Mouse (Mus musculus) testis, adult 2 months (tissue): ENCODE measurements around the gene Adgra1. TPM values are rescaled to one million over a fixed set of nuclear protein-coding genes. Genes with fewer than 3 reads are reported as not detected.

Experiments
- H3K27ac ChIP-seq: fragments of 200-500 bp; 2 replicates; pipeline ENCODE4 v1.5.1; 2012; ENCODE audit warnings: low read depth, low read length; ENCODE audit not compliant: control insufficient read depth, insufficient read depth
- H3K27me3 ChIP-seq: fragments of 200-500 bp; 2 replicates; pipeline ENCODE4 v1.6.1; 2012; ENCODE audit warnings: mild to moderate bottlenecking, low read length, moderate library complexity; ENCODE audit not compliant: control insufficient read depth, insufficient read depth
- H3K36me3 ChIP-seq: fragments of 200-500 bp; 2 replicates; pipeline ENCODE4 v1.6.1; 2012; ENCODE audit warnings: mild to moderate bottlenecking, low read length; ENCODE audit not compliant: control insufficient read depth, insufficient read depth
- H3K4me1 ChIP-seq: fragments of 200-500 bp; 2 replicates; pipeline ENCODE4 v1.6.1; 2012; ENCODE audit warnings: low read length; ENCODE audit not compliant: control insufficient read depth, insufficient read depth
- H3K4me3 ChIP-seq: fragments of 200-500 bp; 2 replicates; pipeline ENCODE4 v1.5.1; 2012; ENCODE audit warnings: low read depth, mild to moderate bottlenecking, low read length, moderate library complexity, mixed read lengths; ENCODE audit not compliant: control insufficient read depth
- CTCF ChIP-seq: fragments of 200-500 bp; IDR thresholded peaks from 2 replicates; pipeline ENCODE4 v1.5.1; 2012; ENCODE audit warnings: low read depth, mild to moderate bottlenecking, inconsistent platforms, low read length, moderate library complexity; ENCODE audit not compliant: control insufficient read depth, insufficient read depth, insufficient replicate concordance
- POLR2A ChIP-seq: fragments of 200-500 bp; IDR thresholded peaks from 2 replicates; pipeline ENCODE4 v1.6.1; 2012; ENCODE audit warnings: low read depth, mild to moderate bottlenecking, inconsistent platforms, low read length, moderate library complexity; ENCODE audit not compliant: control insufficient read depth
- polyA plus RNA-seq: library from polyadenylated mRNA; depleted of rRNA; stranded (reverse); fragments of >200 nt; gene quantifications from 2 replicates; pipeline ENCODE4 v1.2.3, GENCODE M21; 2012

Gene Adgra1
- polyA plus RNA-seq, 1 experiment, result 0.43 TPM

DNA sequence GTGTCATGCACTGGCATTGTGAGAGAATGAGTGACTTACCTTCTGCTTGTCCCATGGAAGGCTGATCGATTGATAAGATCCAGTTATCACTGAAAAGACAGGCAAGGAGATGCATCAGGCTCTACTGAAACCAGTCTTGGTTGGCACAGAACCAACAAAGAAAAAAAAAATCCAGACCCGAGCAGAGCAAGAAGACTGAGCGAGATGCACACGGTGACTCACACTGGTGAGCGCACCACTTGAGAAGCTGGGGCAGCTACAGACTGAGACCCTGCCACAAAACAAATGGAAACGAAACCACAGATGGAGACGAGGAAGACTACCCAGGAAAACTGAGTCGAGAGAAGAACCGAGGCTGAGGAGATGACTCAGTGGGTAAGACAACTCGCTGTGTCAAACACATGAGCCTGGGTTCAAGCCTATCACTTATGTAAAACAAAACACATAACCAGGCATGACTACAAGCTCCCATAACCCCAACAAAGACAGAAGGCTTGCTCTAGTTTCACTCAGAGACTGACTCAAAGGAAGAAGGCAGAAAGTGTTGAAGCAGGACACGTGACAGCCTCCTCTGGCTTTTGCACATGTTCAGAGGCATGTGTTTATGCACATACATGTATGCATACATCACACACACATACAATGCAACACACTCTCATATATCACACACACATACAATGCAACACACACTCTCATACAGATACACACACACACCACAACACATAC, 6.6 kb downstream of the Adgra1 start:
- Histone ChIP-seq H3K4me3 (no peak overlapping the region), H3K27ac (no peak overlapping the region), H3K27me3 (no peaks in the 10 kb centered on the region), H3K4me1 (0 out of 2 replicates have a peak, but pooled peaks cover 2% of the 10 kb centered on the region), H3K36me3 (no peaks in the 10 kb centered on the region)
- TF ChIP-seq CTCF (no peak), POLR2A (no peak)

DNA sequence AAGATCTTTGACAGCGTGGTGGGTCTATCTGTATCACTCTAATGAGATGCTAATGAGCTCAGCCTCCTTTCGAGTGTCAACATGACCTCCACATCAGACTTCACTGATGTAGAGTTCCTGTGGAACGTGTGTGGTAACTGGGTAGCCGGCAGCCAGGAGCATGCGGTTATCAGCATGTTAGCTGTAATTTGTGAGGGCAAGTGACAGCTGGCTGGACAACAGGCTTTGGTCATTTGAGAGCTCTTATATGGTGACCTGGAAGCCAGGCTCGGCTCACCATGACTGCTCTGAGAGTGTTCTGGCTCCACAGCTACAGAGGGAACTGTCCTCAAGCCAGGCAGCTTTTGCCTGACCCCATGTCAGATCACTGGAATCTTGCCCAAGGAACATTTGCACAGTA, 8.4 kb downstream of the Adgra1 start:
- Histone ChIP-seq H3K36me3 (no peaks in the 10 kb centered on the region), H3K4me1 (0 out of 2 replicates have a peak, but pooled peaks cover 2% of the 10 kb centered on the region), H3K27ac (no peak overlapping the region), H3K27me3 (no peaks in the 10 kb centered on the region), H3K4me3 (no peak overlapping the region)
- no peak for TF ChIP-seq POLR2A
- TF ChIP-seq CTCF, result no peak

DNA sequence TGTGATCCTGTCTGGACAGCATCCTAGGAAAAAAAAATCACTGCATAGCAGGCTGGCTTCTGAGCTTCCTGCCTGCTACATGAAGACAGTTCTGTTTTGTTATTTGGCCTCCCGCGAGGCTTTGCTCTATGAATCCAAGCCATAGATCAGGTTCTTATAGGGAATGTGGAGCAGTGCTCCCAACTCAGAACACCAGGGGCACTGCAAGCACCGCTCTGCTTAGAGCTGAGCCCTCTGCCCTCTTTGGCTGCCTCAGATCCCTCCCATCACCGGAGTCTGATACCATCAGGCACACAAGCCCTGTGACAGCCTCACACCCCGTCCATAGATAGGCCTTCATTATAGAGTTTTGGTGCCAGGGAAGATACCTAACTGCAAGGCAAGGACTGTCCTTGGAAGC, 9.2 kb downstream of the Adgra1 start:
- Histone ChIP-seq H3K27me3 (no peaks in the 10 kb centered on the region), H3K4me1 (0 out of 2 replicates have a peak, but pooled peaks cover 2% of the 10 kb centered on the region), H3K36me3 (no peaks in the 10 kb centered on the region), H3K4me3 (no peak overlapping the region), H3K27ac (no peak overlapping the region)
- TF ChIP-seq POLR2A, result no peak
- 0 out of 2 replicates have a peak, but pooled peaks have one; percentile 10 for TF ChIP-seq CTCF

DNA sequence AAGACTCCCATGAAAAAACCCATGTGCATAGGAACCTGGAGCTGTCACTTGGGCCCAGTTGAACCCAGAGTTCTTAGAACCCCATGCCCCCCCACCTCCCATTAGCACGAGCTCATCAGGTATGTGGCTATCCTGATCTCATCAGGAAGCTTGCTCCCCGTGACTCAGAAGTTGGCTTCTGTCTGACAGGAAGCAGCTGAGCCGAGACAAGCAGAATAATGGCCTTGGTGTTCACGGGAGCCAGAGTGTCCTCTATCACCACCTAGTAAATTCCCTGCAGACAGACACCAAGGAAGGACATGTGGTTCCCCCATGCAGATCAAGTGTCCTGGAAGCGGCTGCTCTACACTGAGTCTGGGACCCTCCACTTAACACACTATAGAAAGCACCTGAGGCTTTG, 9.8 kb downstream of the Adgra1 start:
- Histone ChIP-seq H3K27ac (no peak overlapping the region), H3K4me1 (0 out of 2 replicates have a peak, but pooled peaks cover 2% of the 10 kb centered on the region), H3K4me3 (no peak overlapping the region), H3K36me3 (no peaks in the 10 kb centered on the region), H3K27me3 (no peaks in the 10 kb centered on the region)
- no peak for TF ChIP-seq CTCF

DNA sequence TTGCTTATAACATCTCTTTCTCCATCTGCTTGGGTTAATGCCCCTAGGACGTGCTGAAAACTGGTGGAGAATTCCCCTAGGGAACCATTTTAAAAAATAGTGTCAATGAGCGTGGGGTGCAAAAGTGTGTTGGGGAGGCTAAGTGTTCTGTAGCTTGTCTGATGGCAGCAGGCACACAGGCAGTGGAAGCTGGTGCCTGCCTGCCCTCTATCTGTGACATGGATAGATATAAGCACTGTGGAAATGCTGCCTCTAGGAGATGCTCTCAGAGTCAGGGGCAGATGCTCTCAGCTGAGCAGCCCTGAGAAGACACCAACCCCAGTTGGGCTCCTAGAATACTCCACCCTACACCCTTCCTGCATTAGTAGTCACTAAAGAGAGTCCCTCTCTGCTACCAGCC, 11.1 kb downstream of the Adgra1 start:
- Histone ChIP-seq H3K36me3 (no peaks in the 10 kb centered on the region), H3K27ac (no peak overlapping the region), H3K4me1 (0 out of 2 replicates have a peak, but pooled peaks cover 2% of the 10 kb centered on the region), H3K4me3 (no peak overlapping the region), H3K27me3 (no peaks in the 10 kb centered on the region)
- TF ChIP-seq POLR2A (no peak), CTCF (no peak)

DNA sequence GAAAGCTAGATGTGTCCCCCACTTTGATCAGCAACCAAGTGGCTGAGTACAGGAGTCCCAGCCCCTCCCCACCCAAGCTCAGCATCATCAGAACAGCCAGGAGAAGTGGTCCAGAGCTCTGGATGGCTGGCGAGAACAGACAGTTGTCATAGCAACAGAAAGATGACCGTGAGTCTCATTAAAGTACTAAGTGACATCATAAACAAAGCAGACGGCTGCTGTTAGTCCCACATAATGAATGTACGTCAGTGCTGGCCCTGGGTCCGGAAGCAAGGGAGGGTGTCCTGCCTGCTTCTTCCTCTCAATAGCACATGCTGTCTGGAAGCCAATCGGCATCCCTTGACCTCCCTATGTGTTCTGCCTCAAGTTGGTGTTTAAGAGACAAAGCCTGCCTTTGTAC, 16.2 kb downstream of the Adgra1 start:
- TF ChIP-seq CTCF (no peak), POLR2A (no peak)
- Histone ChIP-seq H3K36me3 (no peaks in the 10 kb centered on the region), H3K27ac (no peak overlapping the region), H3K4me3 (no peak overlapping the region), H3K27me3 (no peaks in the 10 kb centered on the region), H3K4me1 (no peaks in the 10 kb centered on the region)

DNA sequence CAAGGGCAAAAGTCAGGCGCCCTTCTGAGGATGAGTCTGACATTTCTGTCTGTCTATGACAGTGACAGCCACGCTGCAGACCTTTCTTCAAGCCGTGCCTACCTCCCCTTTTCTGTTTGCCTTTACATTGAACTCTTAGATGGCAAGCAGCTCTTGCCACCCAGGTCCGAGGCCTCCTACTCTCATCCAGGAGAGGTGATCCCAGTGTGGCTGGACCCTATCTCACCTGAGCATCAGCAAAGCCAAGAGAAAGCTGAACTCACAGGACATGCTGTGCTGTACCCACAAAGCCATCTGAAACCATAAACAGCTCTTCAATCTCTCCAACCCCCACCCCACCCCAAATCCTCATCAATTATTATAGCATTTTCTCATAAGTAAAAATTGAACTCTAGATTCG, 16.7 kb downstream of the Adgra1 start:
- H3K27ac ChIP-seq, result no peak overlapping the region
- TF ChIP-seq POLR2A (no peak), CTCF (no peak)
- H3K27me3 ChIP-seq, result no peaks in the 10 kb centered on the region
- no peak overlapping the region for H3K4me3 ChIP-seq
- H3K36me3 ChIP-seq, result no peaks in the 10 kb centered on the region
- H3K4me1 ChIP-seq, result no peaks in the 10 kb centered on the region

DNA sequence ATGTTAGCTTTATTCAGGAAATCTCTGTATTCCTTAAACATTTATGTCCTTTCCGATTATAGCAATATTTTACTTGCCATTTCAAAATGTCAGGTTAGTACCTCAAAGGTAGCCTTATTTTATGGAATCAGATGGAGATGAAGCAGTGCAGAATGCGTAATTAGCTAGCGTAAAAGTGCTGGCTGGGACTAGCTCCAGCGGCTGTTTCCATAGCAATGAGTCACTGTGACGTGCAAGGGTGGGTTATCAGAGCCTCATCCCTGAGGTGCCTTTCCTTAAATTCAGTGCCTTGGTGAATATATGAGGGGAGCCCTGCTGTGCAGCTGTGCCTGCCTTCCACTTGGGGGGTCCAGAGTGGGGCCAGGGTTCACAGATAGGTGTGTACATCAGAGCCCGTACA, 17.1 kb downstream of the Adgra1 start:
- Histone ChIP-seq H3K4me1 (no peaks in the 10 kb centered on the region), H3K4me3 (no peak overlapping the region), H3K27ac (no peak overlapping the region), H3K27me3 (no peaks in the 10 kb centered on the region), H3K36me3 (no peaks in the 10 kb centered on the region)
- TF ChIP-seq POLR2A (no peak), CTCF (no peak)
